Mouse (Mus musculus): ENCODE measurements around the gene Stk17b.

DNA sequence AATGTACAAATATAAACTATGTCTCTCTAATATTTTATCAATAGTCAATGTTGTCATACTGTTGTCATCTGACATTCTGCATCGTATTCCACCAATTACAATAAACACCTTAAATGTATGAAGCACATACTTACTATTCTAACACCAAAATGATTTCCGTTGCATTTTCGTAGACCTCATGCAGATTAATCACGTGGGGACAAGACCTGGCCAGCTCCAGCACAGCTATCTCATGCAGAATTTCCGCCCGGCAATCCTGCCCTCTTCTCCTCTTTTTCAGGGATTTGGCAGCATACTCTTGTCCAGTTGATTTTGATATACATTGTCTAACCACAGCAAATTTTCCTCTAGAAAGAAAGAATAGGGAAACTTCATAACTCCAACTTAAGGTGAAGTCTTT lies 13.5 kb downstream of the Stk17b start:
- TF ChIP-seq CTCF (IDR thresholded peaks at IDR 0.05; ENCODE audit: low read depth, low read length) (no peak), GATA1 (IDR thresholded peaks at IDR 0.05; ENCODE audit: borderline replicate concordance, low read length) (no peak), TAL1 (conservative IDR thresholded peaks at IDR 0.05; ENCODE audit: low read depth, low read length) (no peak), POLR2AphosphoS5 (IDR thresholded peaks at IDR 0.05; ENCODE audit: insufficient replicate concordance, low read depth, low read length) (no peak), GATA2 (IDR thresholded peaks at IDR 0.05; ENCODE audit: borderline replicate concordance, low read depth, low read length) (no peak)
